Comparison of ENCODE assay signal across 8 mouse cellular contexts in genomic region chr8:83900957-83901270, GRCm38 (mm10). TPM values are rescaled to one million over a fixed set of nuclear protein-coding genes. Genes with fewer than 3 reads are reported as not detected.
DNase-seq lines count a peak whose midpoint lies in the region; ATAC-seq and TF ChIP-seq lines count a peak whose summit lies in the region.

No protein-coding gene starts in this region.

- H3K4me1 ChIP-seq in thymus, adult 2 months (replicated peaks; ENCODE audit: control insufficient read depth, insufficient read depth, low read length): peaks cover 28% of the 10 kb centered on the region
- H3K4me1 ChIP-seq in hindbrain, embryonic 16.5 days (ENCODE audit: control insufficient read depth, insufficient read depth, low read depth, low read length): peaks cover 40% of the 10 kb centered on the region
- H3K4me1 ChIP-seq in liver, embryonic 14.5 days (replicated peaks; ENCODE audit: control insufficient read depth in 2 of 2, insufficient read depth in 2 of 2, low read length in 1 of 2): peaks cover 0 to 19% of the 10 kb centered on the region in 2 experiments; a peak in 2 of 4 replicates

- H3K27ac ChIP-seq in thymus, adult 2 months (ENCODE audit: control insufficient read depth, insufficient read depth, low read length): no peak overlapping the region
- H3K27ac ChIP-seq in hindbrain, embryonic 16.5 days (ENCODE audit: low read depth, low read length): peak overlapping the region; percentile 100
- H3K27ac ChIP-seq in liver, embryonic 14.5 days: no peak overlapping the region

- TF ChIP-seq CTCF in thymus, adult 2 months (IDR thresholded peaks at IDR 0.05; ENCODE audit: borderline replicate concordance, control insufficient read depth, extremely low read depth, insufficient read depth, low read length, poor library complexity): no peak
- TF ChIP-seq CTCF in liver, embryonic 14.5 days (IDR thresholded peaks at IDR 0.05; ENCODE audit: low read depth): no peak

- DNase-seq in cerebellum, adult 11 months: peak; percentile 72
- peak; percentile 37 for DNase-seq in thymus, adult 2 months
- DNase-seq in thymus, adult 18-20 months: no peak
- DNase-seq in liver, embryonic 14.5 days (ENCODE audit: low read depth in 3 of 3, low spot score in 3 of 3): no peak
- peak; percentile 74 for DNase-seq in right cerebral cortex, postnatal 14 days

- H3K9me3 ChIP-seq in hindbrain, embryonic 16.5 days (ENCODE audit: control insufficient read depth, low read length): no peaks in the 10 kb centered on the region
- no peaks in the 10 kb centered on the region for H3K9me3 ChIP-seq in liver, embryonic 14.5 days (ENCODE audit: control insufficient read depth, low read length)

- peak overlapping the region; percentile 50 for H3K4me3 ChIP-seq in thymus, adult 2 months (ENCODE audit: control insufficient read depth, insufficient read depth, low read length)
- H3K4me3 ChIP-seq in hindbrain, embryonic 16.5 days (ENCODE audit: low read length): peak overlapping the region; percentile 93
- H3K4me3 ChIP-seq in liver, embryonic 14.5 days (ENCODE audit: insufficient read depth in 1 of 2, low read depth in 2 of 2, low read length in 2 of 2): peak overlapping the region; percentile 65 to 66

- TF ChIP-seq EP300 in liver, embryonic 14.5 days (IDR thresholded peaks at IDR 0.05; ENCODE audit: low read depth): no peak

- TF ChIP-seq POLR2A in thymus, adult 2 months (IDR thresholded peaks at IDR 0.05; ENCODE audit: control insufficient read depth, extremely low read depth, insufficient read depth, low read length, poor library complexity): no peak

- peak overlapping the region; percentile 83 for H3K4me2 ChIP-seq in hindbrain, embryonic 16.5 days (ENCODE audit: low read length)
- H3K4me2 ChIP-seq in liver, embryonic 14.5 days (ENCODE audit: low read depth): peak overlapping the region; percentile 77

- 0% methylated on average over 39 of the region's 40 CpGs for WGBS in thymus, adult 2 months
- WGBS in hindbrain, embryonic 16.5 days: under 1% methylated on average over 36 of the region's 40 CpGs
- WGBS in liver, embryonic 14.5 days (ENCODE audit: insufficient replicate concordance): under 1% methylated on average over 40 of the region's 40 CpGs

- ATAC-seq in cerebellum, adult (ENCODE audit: insufficient number of reproducible peaks, low FRiP score, low TSS enrichment): no peak
- no peak for ATAC-seq in hindbrain, embryonic 16.5 days
- ATAC-seq in liver, embryonic 14.5 days (ENCODE audit: insufficient read depth): no peak
- ATAC-seq in megakaryocyte-erythroid progenitor cell, adult 5-6 weeks (replicated peaks; ENCODE audit: low FRiP score, low TSS enrichment, poor library complexity, severe bottlenecking): no peak

- H3K36me3 ChIP-seq in thymus, adult 2 months (ENCODE audit: control insufficient read depth, insufficient read depth, low read length): no peaks in the 10 kb centered on the region
- no peaks in the 10 kb centered on the region for H3K36me3 ChIP-seq in hindbrain, embryonic 16.5 days (ENCODE audit: control insufficient read depth, insufficient read depth, low read length)
- H3K36me3 ChIP-seq in liver, embryonic 14.5 days (replicated peaks; ENCODE audit: control insufficient read depth, insufficient read depth, low read depth): no peaks in the 10 kb centered on the region

- H3K27me3 ChIP-seq in thymus, adult 2 months (ENCODE audit: control insufficient read depth, insufficient read depth, low read length): no peaks in the 10 kb centered on the region
- H3K27me3 ChIP-seq in hindbrain, embryonic 16.5 days (replicated peaks; ENCODE audit: control insufficient read depth, insufficient read depth, low read length): no peaks in the 10 kb centered on the region
- peaks cover 33% of the 10 kb centered on the region for H3K27me3 ChIP-seq in liver, embryonic 14.5 days (ENCODE audit: control insufficient read depth, insufficient read depth, low read length)

- H3K9ac ChIP-seq in hindbrain, embryonic 16.5 days (ENCODE audit: low read depth, low read length): peak overlapping the region; percentile 98
- peak overlapping the region; percentile 57; the same call in 1 of the 2 replicates for H3K9ac ChIP-seq in liver, embryonic 14.5 days (replicated peaks)

RNA-seq across cellular contexts. Expression of gene Adgrl1, which starts 1.0 kb away (rescaled TPM):
- 170 and 184 TPM in 2 replicates for polyA plus RNA-seq in thymus, adult 2 months (2012; rRNA removed)
- 50.9 and 53.0 TPM in 2 replicates for polyA plus RNA-seq in hindbrain, embryonic 16.5 days (2015; fragmentation: Nextera tagmentation; extraction: Ambion mirVana)
- 4.5 and 6.1 TPM in 2 replicates for polyA plus RNA-seq in liver, embryonic 14.5 days (2012; rRNA removed)
- 1.2 and 1.7 TPM in 2 replicates for polyA plus RNA-seq in liver, embryonic 14.5 days (2014; fragmentation: Nextera tagmentation; extraction: Ambion mirVana)
- total RNA-seq in megakaryocyte-erythroid progenitor cell, adult 5-6 weeks (2014; fragmentation: Nextera tagmentation): 25.2 and 28.8 TPM in 2 replicates
- total RNA-seq in megakaryocyte-erythroid progenitor cell, adult 5-6 weeks (2017): 7.9 and 13.2 TPM in 2 replicates

RNA-seq across cellular contexts. Expression of gene Gm10644, which starts 54.1 kb away (rescaled TPM):
- polyA plus RNA-seq in thymus, adult 2 months (2012; rRNA removed): 0.75 and 1.1 TPM in 2 replicates
- polyA plus RNA-seq in hindbrain, embryonic 16.5 days (2015; fragmentation: Nextera tagmentation; extraction: Ambion mirVana): 0.97 and 0.98 TPM in 2 replicates
- polyA plus RNA-seq in liver, embryonic 14.5 days (2012; rRNA removed): 0.30 and 0.31 TPM in 2 replicates
- polyA plus RNA-seq in liver, embryonic 14.5 days (2014; fragmentation: Nextera tagmentation; extraction: Ambion mirVana): 0.09 and 0.30 TPM in 2 replicates
- total RNA-seq in megakaryocyte-erythroid progenitor cell, adult 5-6 weeks (2014; fragmentation: Nextera tagmentation): not detected in 2 replicates
- not detected in 2 replicates for total RNA-seq in megakaryocyte-erythroid progenitor cell, adult 5-6 weeks (2017)

RNA-seq across cellular contexts. Expression of gene Asf1b, which starts 54.4 kb away (rescaled TPM):
- polyA plus RNA-seq in thymus, adult 2 months (2012; rRNA removed): 170 and 243 TPM in 2 replicates
- polyA plus RNA-seq in hindbrain, embryonic 16.5 days (2015; fragmentation: Nextera tagmentation; extraction: Ambion mirVana): 9.8 and 14.6 TPM in 2 replicates
- 92.7 and 98.5 TPM in 2 replicates for polyA plus RNA-seq in liver, embryonic 14.5 days (2012; rRNA removed)
- polyA plus RNA-seq in liver, embryonic 14.5 days (2014; fragmentation: Nextera tagmentation; extraction: Ambion mirVana): 130 and 138 TPM in 2 replicates
- total RNA-seq in megakaryocyte-erythroid progenitor cell, adult 5-6 weeks (2014; fragmentation: Nextera tagmentation): 48.9 and 64.6 TPM in 2 replicates
- total RNA-seq in megakaryocyte-erythroid progenitor cell, adult 5-6 weeks (2017): 18.5 and 36.5 TPM in 2 replicates

Comparison
In these comparisons a context has a peak if more than half of its experiments do, and no peak if none do; other contexts are left out.
1. DNase-seq: peak in cerebellum, adult 11 months (single experiment), thymus, adult 2 months (single experiment) and right cerebral cortex, postnatal 14 days (single experiment); none in thymus, adult 18-20 months (0 of 2) and liver, embryonic 14.5 days (0 of 3).
2. Peak in every context shown above with its lines, with median percentiles within 50 percentile points of each other: H3K4me3 ChIP-seq.